Mouse (Mus musculus): ENCODE results near the gene Klk10. TPM values are rescaled to one million over a fixed set of nuclear protein-coding genes. Genes with fewer than 3 reads are reported as not detected.

The Klk10 gene
- polyA plus RNA-seq (2015; fragmentation: Nextera tagmentation; extraction: Ambion mirVana): 0.54 and 0.71 TPM in 2 replicates

GRCm38 (mm10) chr7:43780746-43781145 is at the start of gene Klk10:
Gene Klk10 (plus strand): TSS chr7:43781035.
- 55% methylated on average over 5 of the region's 5 CpGs for WGBS
- Histone ChIP-seq H3K27ac (ENCODE audit: low read length) (no peak within 1 kb of the TSS), H3K27me3 (ENCODE audit: insufficient read depth, low read length) (peaks cover 2% of the 10 kb centered on the region; the same call in 1 of the 2 replicates), H3K4me3 (ENCODE audit: low read length) (no peak within 1 kb of the TSS), H3K9me3 (ENCODE audit: low read length) (no peaks in the 10 kb centered on the region), H3K36me3 (ENCODE audit: insufficient read depth, low read length) (no peaks in the 10 kb centered on the region), H3K9ac (replicated peaks; ENCODE audit: low read length) (no peak within 1 kb of the TSS), H3K4me1 (ENCODE audit: insufficient read depth, low read length) (peaks cover 8% of the 10 kb centered on the region; the same call in 1 of the 2 replicates), H3K4me2 (replicated peaks; ENCODE audit: low read depth, low read length) (no peak within 1 kb of the TSS)
- ATAC-seq (ENCODE audit: low FRiP score, low TSS enrichment): no peak

- Histone ChIP-seq H3K9ac (replicated peaks; ENCODE audit: low read length) (no peak overlapping the region), H3K4me3 (ENCODE audit: low read length) (no peak overlapping the region), H3K27me3 (ENCODE audit: insufficient read depth, low read length) (no peaks in the 10 kb centered on the region), H3K36me3 (ENCODE audit: insufficient read depth, low read length) (no peaks in the 10 kb centered on the region), H3K9me3 (ENCODE audit: low read length) (no peaks in the 10 kb centered on the region), H3K4me1 (ENCODE audit: insufficient read depth, low read length) (no peaks in the 10 kb centered on the region), H3K27ac (ENCODE audit: low read length) (no peak overlapping the region), H3K4me2 (replicated peaks; ENCODE audit: low read depth, low read length) (no peak overlapping the region)
- ATAC-seq (ENCODE audit: low FRiP score, low TSS enrichment): no peak
- WGBS: 68% methylated on average over 1 of the region's 1 CpGs
Observed at GRCm38 (mm10) chr7:43747788-43748187, 33.0 kb upstream of the Klk10 start.

DNA sequence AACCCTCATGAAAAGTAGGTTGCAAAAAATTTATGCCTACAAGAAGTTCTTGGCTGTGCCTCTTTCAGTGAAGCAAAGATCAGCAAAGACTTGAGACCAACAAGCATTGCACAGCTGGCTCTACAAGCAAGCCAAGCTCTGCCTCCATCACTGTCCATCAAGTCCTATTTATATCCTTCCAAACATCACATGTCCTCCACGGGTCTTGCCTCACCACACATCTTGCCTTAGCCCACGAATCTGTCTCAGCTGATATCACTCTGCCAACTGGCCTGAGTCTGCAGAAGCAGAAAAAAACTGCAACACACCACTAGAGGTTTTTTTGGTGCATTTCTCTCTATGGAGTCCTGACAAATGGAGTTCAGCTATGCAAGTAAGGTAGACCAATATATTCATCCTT is 28.0 kb upstream of the Klk10 start:
- H3K4me1 ChIP-seq (ENCODE audit: insufficient read depth, low read length): no peaks in the 10 kb centered on the region
- no peak overlapping the region for H3K4me3 ChIP-seq (ENCODE audit: low read length)
- no peaks in the 10 kb centered on the region for H3K9me3 ChIP-seq (ENCODE audit: low read length)
- 66% methylated on average over 2 of the region's 2 CpGs for WGBS
- H3K27ac ChIP-seq (ENCODE audit: low read length): no peak overlapping the region
- no peak for ATAC-seq (ENCODE audit: low FRiP score, low TSS enrichment)
- H3K4me2 ChIP-seq (replicated peaks; ENCODE audit: low read depth, low read length): no peak overlapping the region
- H3K36me3 ChIP-seq (ENCODE audit: insufficient read depth, low read length): no peaks in the 10 kb centered on the region
- no peak overlapping the region for H3K9ac ChIP-seq (replicated peaks; ENCODE audit: low read length)
- H3K27me3 ChIP-seq (ENCODE audit: insufficient read depth, low read length): no peaks in the 10 kb centered on the region

DNA sequence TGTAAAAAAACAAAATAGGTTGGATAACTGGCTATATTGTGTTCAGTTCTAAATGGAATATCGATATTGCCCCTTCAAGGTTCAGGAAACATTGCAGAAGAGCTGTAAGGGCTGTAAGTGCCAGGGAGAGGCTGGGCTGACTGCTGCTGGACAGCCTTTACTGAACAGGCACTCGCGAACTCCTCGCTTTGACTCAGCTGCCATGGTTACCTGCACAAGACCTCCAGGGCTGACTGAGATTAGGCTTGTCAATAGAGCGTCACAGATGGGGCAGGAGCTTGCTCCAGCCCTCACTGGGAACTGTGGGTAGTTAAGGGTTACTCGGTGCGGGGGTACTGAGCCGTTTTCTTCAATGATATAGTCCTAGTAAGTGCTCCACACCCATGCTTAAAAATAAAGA is 14.4 kb upstream of the Klk10 start:
- no peaks in the 10 kb centered on the region for H3K27me3 ChIP-seq (ENCODE audit: insufficient read depth, low read length)
- no peaks in the 10 kb centered on the region for H3K4me1 ChIP-seq (ENCODE audit: insufficient read depth, low read length)
- H3K36me3 ChIP-seq (ENCODE audit: insufficient read depth, low read length): no peaks in the 10 kb centered on the region
- H3K4me3 ChIP-seq (ENCODE audit: low read length): no peak overlapping the region
- no peak for ATAC-seq (ENCODE audit: low FRiP score, low TSS enrichment)
- no peaks in the 10 kb centered on the region for H3K9me3 ChIP-seq (ENCODE audit: low read length)
- H3K9ac ChIP-seq (replicated peaks; ENCODE audit: low read length): no peak overlapping the region
- no peak overlapping the region for H3K27ac ChIP-seq (ENCODE audit: low read length)
- H3K4me2 ChIP-seq (replicated peaks; ENCODE audit: low read depth, low read length): no peak overlapping the region
- WGBS: 45% methylated on average over 8 of the region's 8 CpGs

GRCm38 (mm10) chr7:43768597-43768996 is 12.2 kb upstream of the Klk10 start, which contains the start of gene Klk12:
Gene Klk12 (plus strand): TSS chr7:43768897.
- no peaks in the 10 kb centered on the region for H3K27me3 ChIP-seq (ENCODE audit: insufficient read depth, low read length)
- H3K9me3 ChIP-seq (ENCODE audit: low read length): no peaks in the 10 kb centered on the region
- no peak within 1 kb of the TSS for H3K27ac ChIP-seq (ENCODE audit: low read length)
- H3K4me2 ChIP-seq (replicated peaks; ENCODE audit: low read depth, low read length): no peak within 1 kb of the TSS
- WGBS: 84% methylated on average over 4 of the region's 4 CpGs
- no peaks in the 10 kb centered on the region for H3K4me1 ChIP-seq (ENCODE audit: insufficient read depth, low read length)
- no peak within 1 kb of the TSS for H3K4me3 ChIP-seq (ENCODE audit: low read length)
- no peak for ATAC-seq (ENCODE audit: low FRiP score, low TSS enrichment)
- no peak within 1 kb of the TSS for H3K9ac ChIP-seq (replicated peaks; ENCODE audit: low read length)
- H3K36me3 ChIP-seq (ENCODE audit: insufficient read depth, low read length): no peaks in the 10 kb centered on the region

GRCm38 (mm10) chr7:43769636-43770035 is 11.2 kb upstream of the Klk10 start:
- Histone ChIP-seq H3K4me2 (replicated peaks; ENCODE audit: low read depth, low read length) (no peak overlapping the region), H3K4me3 (ENCODE audit: low read length) (no peak overlapping the region), H3K36me3 (ENCODE audit: insufficient read depth, low read length) (no peaks in the 10 kb centered on the region), H3K9ac (replicated peaks; ENCODE audit: low read length) (no peak overlapping the region), H3K27me3 (ENCODE audit: insufficient read depth, low read length) (no peaks in the 10 kb centered on the region), H3K9me3 (ENCODE audit: low read length) (no peaks in the 10 kb centered on the region), H3K4me1 (ENCODE audit: insufficient read depth, low read length) (no peaks in the 10 kb centered on the region), H3K27ac (ENCODE audit: low read length) (no peak overlapping the region)
- ATAC-seq (ENCODE audit: low FRiP score, low TSS enrichment): no peak
- 91% methylated on average over 8 of the region's 8 CpGs for WGBS

DNA sequence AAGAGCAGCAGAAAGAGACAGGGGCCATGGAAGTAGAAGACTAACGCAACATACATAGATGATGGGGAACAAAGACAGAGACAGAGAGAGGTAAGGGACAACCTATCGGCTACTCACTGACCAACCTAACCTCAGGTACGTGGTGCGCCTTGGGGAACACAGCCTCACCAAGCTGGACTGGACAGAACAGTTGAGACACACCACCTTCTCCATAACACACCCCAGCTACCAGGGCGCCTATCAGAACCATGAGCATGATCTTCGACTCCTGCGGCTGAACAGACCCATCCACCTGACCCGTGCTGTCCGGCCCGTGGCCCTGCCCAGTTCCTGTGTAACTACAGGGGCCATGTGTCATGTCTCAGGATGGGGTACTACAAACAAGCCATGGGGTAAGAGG is 10.1 kb upstream of the Klk10 start:
- H3K36me3 ChIP-seq (ENCODE audit: insufficient read depth, low read length): no peaks in the 10 kb centered on the region
- no peaks in the 10 kb centered on the region for H3K27me3 ChIP-seq (ENCODE audit: insufficient read depth, low read length)
- no peaks in the 10 kb centered on the region for H3K9me3 ChIP-seq (ENCODE audit: low read length)
- H3K9ac ChIP-seq (replicated peaks; ENCODE audit: low read length): no peak overlapping the region
- H3K4me2 ChIP-seq (replicated peaks; ENCODE audit: low read depth, low read length): no peak overlapping the region
- WGBS: 91% methylated on average over 10 of the region's 10 CpGs
- H3K4me3 ChIP-seq (ENCODE audit: low read length): no peak overlapping the region
- ATAC-seq (ENCODE audit: low FRiP score, low TSS enrichment): no peak
- H3K4me1 ChIP-seq (ENCODE audit: insufficient read depth, low read length): no peaks in the 10 kb centered on the region
- no peak overlapping the region for H3K27ac ChIP-seq (ENCODE audit: low read length)

- WGBS: 96% methylated on average over 6 of the region's 6 CpGs
- ATAC-seq (ENCODE audit: low FRiP score, low TSS enrichment): no peak
- Histone ChIP-seq H3K36me3 (ENCODE audit: insufficient read depth, low read length) (no peaks in the 10 kb centered on the region), H3K4me1 (ENCODE audit: insufficient read depth, low read length) (no peaks in the 10 kb centered on the region), H3K9ac (replicated peaks; ENCODE audit: low read length) (no peak overlapping the region), H3K27ac (ENCODE audit: low read length) (no peak overlapping the region), H3K4me3 (ENCODE audit: low read length) (no peak overlapping the region), H3K4me2 (replicated peaks; ENCODE audit: low read depth, low read length) (no peak overlapping the region), H3K9me3 (ENCODE audit: low read length) (no peaks in the 10 kb centered on the region), H3K27me3 (ENCODE audit: insufficient read depth, low read length) (no peaks in the 10 kb centered on the region)
Observed at GRCm38 (mm10) chr7:43771916-43772315, 8.9 kb upstream of the Klk10 start.

- no peaks in the 10 kb centered on the region for H3K9me3 ChIP-seq (ENCODE audit: low read length)
- no peaks in the 10 kb centered on the region for H3K27me3 ChIP-seq (ENCODE audit: insufficient read depth, low read length)
- no peak overlapping the region for H3K4me2 ChIP-seq (replicated peaks; ENCODE audit: low read depth, low read length)
- H3K9ac ChIP-seq (replicated peaks; ENCODE audit: low read length): no peak overlapping the region
- H3K4me1 ChIP-seq (ENCODE audit: insufficient read depth, low read length): no peaks in the 10 kb centered on the region
- H3K27ac ChIP-seq (ENCODE audit: low read length): no peak overlapping the region
- no peak overlapping the region for H3K4me3 ChIP-seq (ENCODE audit: low read length)
- 81% methylated on average over 3 of the region's 3 CpGs for WGBS
- H3K36me3 ChIP-seq (ENCODE audit: insufficient read depth, low read length): no peaks in the 10 kb centered on the region
- no peak for ATAC-seq (ENCODE audit: low FRiP score, low TSS enrichment)
Observed at GRCm38 (mm10) chr7:43772901-43773300, 7.9 kb upstream of the Klk10 start.

DNA sequence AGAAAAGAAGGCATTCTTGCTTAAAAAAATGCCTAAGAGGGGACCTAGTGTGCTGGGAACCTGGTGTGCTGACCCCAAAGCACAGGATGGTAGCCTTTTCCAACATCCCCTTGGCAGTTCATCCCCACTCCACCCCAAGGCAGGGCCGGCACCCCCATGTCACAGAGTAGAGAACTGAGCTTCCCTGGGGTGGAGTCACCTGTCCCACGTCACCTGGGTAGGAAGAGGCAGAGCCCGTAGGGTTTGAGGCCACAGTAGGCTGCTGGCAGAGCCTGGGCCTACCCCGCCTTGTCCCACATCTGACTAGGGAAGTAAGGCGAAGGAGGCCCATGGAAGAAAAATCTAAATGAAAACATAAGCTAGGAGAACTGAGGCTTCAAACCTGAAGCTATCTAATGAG is 6.5 kb upstream of the Klk10 start, which contains the start of gene Klk11:
Klk11 (plus strand) TSS at position 241 of the 400 bp plus-strand sequence.
- no peak for ATAC-seq (ENCODE audit: low FRiP score, low TSS enrichment)
- 90% methylated on average over 5 of the region's 5 CpGs for WGBS
- H3K27ac ChIP-seq (ENCODE audit: low read length): no peak within 1 kb of the TSS

More for the DNA sequence above, 6.5 kb upstream of the Klk10 start, which contains the start of gene Klk11:
- Histone ChIP-seq H3K9me3 (ENCODE audit: low read length) (no peaks in the 10 kb centered on the region), H3K4me2 (replicated peaks; ENCODE audit: low read depth, low read length) (no peak within 1 kb of the TSS), H3K4me3 (ENCODE audit: low read length) (no peak within 1 kb of the TSS), H3K9ac (replicated peaks; ENCODE audit: low read length) (no peak within 1 kb of the TSS), H3K36me3 (ENCODE audit: insufficient read depth, low read length) (no peaks in the 10 kb centered on the region), H3K4me1 (ENCODE audit: insufficient read depth, low read length) (no peaks in the 10 kb centered on the region), H3K27me3 (ENCODE audit: insufficient read depth, low read length) (no peaks in the 10 kb centered on the region)
